Mouse (Mus musculus) A20 (cell line): ENCODE measurements around the gene Btbd8.
A peak's percentile ranks its signal among the peaks of the same experiment; 100 is the strongest.

Source experiments
- DNase-seq: peaks from one replicate; pipeline ENCODE4 v3.0.0-alpha.2; 2011; ENCODE audit warnings: low read depth, low spot score

The Btbd8 gene

GRCm38 (mm10) chr5:107449620-107450019, 11.8 kb downstream of the Btbd8 start:
- no peak for DNase-seq

GRCm38 (mm10) chr5:107450299-107450698, 12.5 kb downstream of the Btbd8 start:
- no peak for DNase-seq

GRCm38 (mm10) chr5:107462147-107463076, 24.6 kb downstream of the Btbd8 start:
- no peak for DNase-seq

GRCm38 (mm10) chr5:107466501-107466900, 28.7 kb downstream of the Btbd8 start:
- no peak for DNase-seq

- DNase-seq: no peak
Measured at GRCm38 (mm10) chr5:107467098-107467497, 29.3 kb downstream of the Btbd8 start.

GRCm38 (mm10) chr5:107470600-107471329, 33.0 kb downstream of the Btbd8 start:
- no peak for DNase-seq

- no peak for DNase-seq
Measured at GRCm38 (mm10) chr5:107480194-107480593, 42.4 kb downstream of the Btbd8 start.

GRCm38 (mm10) chr5:107488996-107489395, 51.2 kb downstream of the Btbd8 start:
- no peak for DNase-seq

GRCm38 (mm10) chr5:107491036-107491435, 53.2 kb downstream of the Btbd8 start:
- no peak for DNase-seq

GRCm38 (mm10) chr5:107492471-107492870, 54.7 kb downstream of the Btbd8 start:
- DNase-seq: no peak

GRCm38 (mm10) chr5:107494759-107495158, 57.0 kb downstream of the Btbd8 start:
- DNase-seq: no peak

GRCm38 (mm10) chr5:107496047-107496446, 58.2 kb downstream of the Btbd8 start:
- no peak for DNase-seq

GRCm38 (mm10) chr5:107497519-107498501, 60.0 kb downstream of the Btbd8 start:
- no peak for DNase-seq

GRCm38 (mm10) chr5:107498806-107499310, 61.1 kb downstream of the Btbd8 start:
- peak; percentile 49 for DNase-seq

- no peak for DNase-seq
Measured at GRCm38 (mm10) chr5:107499891-107500535, 62.2 kb downstream of the Btbd8 start.

- DNase-seq: no peak
Measured at GRCm38 (mm10) chr5:107500741-107501140, 62.9 kb downstream of the Btbd8 start.

GRCm38 (mm10) chr5:107507321-107507720, 69.5 kb downstream of the Btbd8 start, which contains the start of gene Gm42669:
Gm42669 (plus strand) TSS chr5:107507621.
- DNase-seq: no peak

GRCm38 (mm10) chr5:107510503-107510902, 72.7 kb downstream of the Btbd8 start:
- no peak for DNase-seq

GRCm38 (mm10) chr5:107511326-107511725, 73.5 kb downstream of the Btbd8 start:
- DNase-seq: no peak

- DNase-seq: peak; percentile 87
Measured at GRCm38 (mm10) chr5:107513583-107513982, 75.8 kb downstream of the Btbd8 start.

- DNase-seq: no peak
Measured at GRCm38 (mm10) chr5:107515453-107515852, 77.7 kb downstream of the Btbd8 start.
